ENCODE assay signal across 12 mouse cellular contexts in the genomic region with DNA sequence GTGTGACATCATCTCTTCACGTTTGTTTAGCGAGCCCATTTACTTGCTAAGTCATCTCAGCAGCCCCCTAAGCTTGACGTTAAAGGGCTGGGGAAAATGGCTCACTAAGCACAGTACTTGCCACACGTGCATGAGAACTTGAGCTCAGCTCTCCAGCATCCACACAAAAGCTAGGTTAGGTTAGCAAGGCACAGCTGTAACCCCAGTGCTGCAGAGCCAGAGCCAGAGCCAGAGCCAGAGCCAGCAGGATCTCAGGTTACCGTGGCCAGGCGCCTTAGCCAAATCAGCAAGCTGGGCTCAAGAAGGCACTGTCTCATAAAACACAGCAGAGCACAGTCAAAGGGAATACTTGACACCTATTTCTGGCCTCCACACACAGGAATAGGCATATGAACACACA. TPM values are rescaled to one million over a fixed set of nuclear protein-coding genes. Genes with fewer than 3 reads are reported as not detected.
DNase-seq lines count a peak whose midpoint lies in the region; ATAC-seq lines count a peak whose summit lies in the region.
"Had no signal": no experiment of that assay in that cellular context is flagged by ENCODE, and none has a peak within 500 bp of the region (broad histone marks: within the 10 kb centered on the region; RNA-seq: fewer than 3 reads in every experiment).

No protein-coding gene starts in this region.

- no peak overlapping the region for H3K27ac ChIP-seq in kidney, embryonic 16.5 days (ENCODE audit: low read length)
- H3K27ac ChIP-seq in embryonic facial prominence, embryonic 14.5 days (replicated peaks; ENCODE audit: low read depth, low read length), result peak overlapping the region; percentile 55
- peak overlapping the region; percentile 58 for H3K27ac ChIP-seq in heart, embryonic 13.5 days (replicated peaks)
- peak overlapping the region; percentile 73 for H3K27ac ChIP-seq in limb, embryonic 15.5 days
- H3K27ac ChIP-seq in liver, embryonic 11.5 days (ENCODE audit: low read depth, low read length), result no peak overlapping the region

- 0 out of 2 replicates have a peak, but pooled peaks have one; percentile 35 for ATAC-seq in kidney, embryonic 16.5 days (ENCODE audit: low FRiP score, low TSS enrichment)
- peak; percentile 81 for ATAC-seq in embryonic facial prominence, embryonic 14.5 days (ENCODE audit: low read depth)
- ATAC-seq in heart, embryonic 13.5 days (ENCODE audit: extremely low read depth, insufficient number of reproducible peaks, low FRiP score, low TSS enrichment), result no peak
- ATAC-seq in limb, embryonic 15.5 days (ENCODE audit: insufficient number of reproducible peaks, low FRiP score, low TSS enrichment, low read depth), result peak; percentile 72
- ATAC-seq in liver, embryonic 11.5 days (replicated peaks; ENCODE audit: low FRiP score), result no peak
- ATAC-seq: midbrain, embryonic 16.5 days had no signal

- H3K4me3 ChIP-seq in kidney, embryonic 16.5 days (ENCODE audit: low read length), result no peak overlapping the region
- H3K4me3 ChIP-seq in embryonic facial prominence, embryonic 14.5 days (ENCODE audit: low read depth, low read length), result no peak overlapping the region
- H3K4me3 ChIP-seq in heart, embryonic 13.5 days, result no peak overlapping the region
- no peak overlapping the region for H3K4me3 ChIP-seq in limb, embryonic 15.5 days
- H3K4me3 ChIP-seq in liver, embryonic 11.5 days (ENCODE audit: low read depth, low read length), result no peak overlapping the region

- H3K4me1 ChIP-seq in kidney, embryonic 16.5 days (ENCODE audit: insufficient read depth, low read length), result peaks cover 26% of the 10 kb centered on the region
- peaks cover 10% of the 10 kb centered on the region; the same call in 1 of the 2 replicates for H3K4me1 ChIP-seq in embryonic facial prominence, embryonic 14.5 days (ENCODE audit: control insufficient read depth, insufficient read depth, low read length)
- peaks cover 78% of the 10 kb centered on the region for H3K4me1 ChIP-seq in heart, embryonic 13.5 days
- peaks cover 24% of the 10 kb centered on the region for H3K4me1 ChIP-seq in limb, embryonic 15.5 days
- peaks cover 33% of the 10 kb centered on the region for H3K4me1 ChIP-seq in liver, embryonic 11.5 days (replicated peaks; ENCODE audit: control insufficient read depth, insufficient read depth, low read length)

- WGBS in kidney, embryonic 16.5 days, result 38% methylated on average over 6 of the region's 6 CpGs
- WGBS in embryonic facial prominence, embryonic 14.5 days, result 46% methylated on average over 6 of the region's 6 CpGs
- WGBS in heart, embryonic 13.5 days, result 63% methylated on average over 6 of the region's 6 CpGs
- WGBS in limb, embryonic 15.5 days, result 27% methylated on average over 6 of the region's 6 CpGs
- WGBS in liver, embryonic 11.5 days, result 82% methylated on average over 6 of the region's 6 CpGs

- DNase-seq in kidney, adult 9 months, result no peak
- peak; percentile 80 for DNase-seq in embryonic facial prominence, embryonic 14.5 days (ENCODE audit: low spot score)
- DNase-seq in ovary, postnatal 10 days (ENCODE audit: low spot score), result no peak
- no peak for DNase-seq in liver, embryonic 11.5 days (ENCODE audit: low spot score)
- no peak for DNase-seq in layer of hippocampus, postnatal 14 days (ENCODE audit: low spot score in 2 of 2)
- DNase-seq: thymus, postnatal 25 days had no signal

- H3K36me3 ChIP-seq in kidney, embryonic 16.5 days (ENCODE audit: insufficient read depth, low read length), result peaks cover 17% of the 10 kb centered on the region
- peaks cover 47% of the 10 kb centered on the region for H3K36me3 ChIP-seq in embryonic facial prominence, embryonic 14.5 days (ENCODE audit: control insufficient read depth, insufficient read depth, low read length)
- H3K36me3 ChIP-seq in heart, embryonic 13.5 days, result peaks cover 35% of the 10 kb centered on the region
- peaks cover 21% of the 10 kb centered on the region for H3K36me3 ChIP-seq in limb, embryonic 15.5 days
- no peaks in the 10 kb centered on the region; the same call in 1 of the 2 replicates for H3K36me3 ChIP-seq in liver, embryonic 11.5 days (ENCODE audit: control insufficient read depth, insufficient read depth, low read length)

- H3K9me3 ChIP-seq in kidney, embryonic 16.5 days (ENCODE audit: low read length), result no peaks in the 10 kb centered on the region
- no peaks in the 10 kb centered on the region for H3K9me3 ChIP-seq in embryonic facial prominence, embryonic 14.5 days (ENCODE audit: control insufficient read depth, low read length)
- H3K9me3 ChIP-seq in heart, embryonic 13.5 days, result no peaks in the 10 kb centered on the region
- H3K9me3 ChIP-seq in limb, embryonic 15.5 days, result no peaks in the 10 kb centered on the region
- H3K9me3 ChIP-seq in liver, embryonic 11.5 days (ENCODE audit: control insufficient read depth, low read length), result no peaks in the 10 kb centered on the region

- no peak overlapping the region for H3K9ac ChIP-seq in kidney, embryonic 16.5 days (replicated peaks; ENCODE audit: low read length)
- no peak overlapping the region for H3K9ac ChIP-seq in embryonic facial prominence, embryonic 14.5 days (ENCODE audit: low read depth, low read length)
- H3K9ac ChIP-seq in heart, embryonic 13.5 days, result 0 out of 2 replicates have a peak overlapping the region, but pooled peaks have one; percentile 42
- no peak overlapping the region for H3K9ac ChIP-seq in limb, embryonic 15.5 days
- no peak overlapping the region for H3K9ac ChIP-seq in liver, embryonic 11.5 days (ENCODE audit: low read depth, low read length)

- H3K4me2 ChIP-seq in kidney, embryonic 16.5 days (replicated peaks; ENCODE audit: low read depth, low read length), result no peak overlapping the region
- H3K4me2 ChIP-seq in embryonic facial prominence, embryonic 14.5 days (ENCODE audit: low read depth, low read length), result no peak overlapping the region
- no peak overlapping the region for H3K4me2 ChIP-seq in heart, embryonic 13.5 days
- no peak overlapping the region for H3K4me2 ChIP-seq in limb, embryonic 15.5 days
- no peak overlapping the region for H3K4me2 ChIP-seq in liver, embryonic 11.5 days

- no peaks in the 10 kb centered on the region for H3K27me3 ChIP-seq in kidney, embryonic 16.5 days (ENCODE audit: insufficient read depth, low read length)
- H3K27me3 ChIP-seq in embryonic facial prominence, embryonic 14.5 days (replicated peaks; ENCODE audit: control insufficient read depth, insufficient read depth, low read length), result no peaks in the 10 kb centered on the region
- no peaks in the 10 kb centered on the region for H3K27me3 ChIP-seq in heart, embryonic 13.5 days (replicated peaks)
- no peaks in the 10 kb centered on the region for H3K27me3 ChIP-seq in limb, embryonic 15.5 days
- H3K27me3 ChIP-seq in liver, embryonic 11.5 days (replicated peaks; ENCODE audit: control insufficient read depth, insufficient read depth, low read length), result no peaks in the 10 kb centered on the region

RNA-seq across cellular contexts. Expression of a gene that starts 31.0 kb away (rescaled TPM):
- polyA plus RNA-seq in kidney, embryonic 16.5 days (2015; fragmentation: Nextera tagmentation; extraction: Ambion mirVana), result 46.8 and 50.9 TPM in 2 replicates
- 42.2 and 43.7 TPM in 2 replicates for polyA plus RNA-seq in embryonic facial prominence, embryonic 14.5 days (2014; fragmentation: Nextera tagmentation; extraction: Ambion mirVana)
- polyA plus RNA-seq in heart, embryonic 13.5 days (2015; fragmentation: Nextera tagmentation; extraction: Ambion mirVana), result 29.9 and 32.3 TPM in 2 replicates
- polyA plus RNA-seq in limb, embryonic 15.5 days (2015; fragmentation: Nextera tagmentation; extraction: Ambion mirVana), result 39.6 and 45.4 TPM in 2 replicates
- polyA plus RNA-seq in liver, embryonic 11.5 days (2014; fragmentation: Nextera tagmentation; extraction: Ambion mirVana), result 35.0 and 37.4 TPM in 2 replicates
- 100 to 1,000 TPM; 107 to 110 TPM for total RNA-seq in layer of hippocampus, postnatal 14 days (2021)

RNA-seq across cellular contexts. Expression of a gene that starts 59.2 kb away (rescaled TPM):
- 1.3 TPM in 2 replicates for polyA plus RNA-seq in kidney, embryonic 16.5 days (2015; fragmentation: Nextera tagmentation; extraction: Ambion mirVana)
- polyA plus RNA-seq in embryonic facial prominence, embryonic 14.5 days (2014; fragmentation: Nextera tagmentation; extraction: Ambion mirVana), result 1.2 and 2.5 TPM in 2 replicates
- 3.6 and 3.9 TPM in 2 replicates for polyA plus RNA-seq in heart, embryonic 13.5 days (2015; fragmentation: Nextera tagmentation; extraction: Ambion mirVana)
- polyA plus RNA-seq in limb, embryonic 15.5 days (2015; fragmentation: Nextera tagmentation; extraction: Ambion mirVana), result 1.0 and 1.5 TPM in 2 replicates
- not detected in 2 replicates for polyA plus RNA-seq in liver, embryonic 11.5 days (2014; fragmentation: Nextera tagmentation; extraction: Ambion mirVana)
- not detected for total RNA-seq in layer of hippocampus, postnatal 14 days (2021)
- total RNA-seq: left cerebral cortex, postnatal 25 days had no signal
- polyA plus RNA-seq: brain, embryonic 14.5 days had no signal

Comparison
In these comparisons a context has a peak if more than half of its experiments do, and no peak if none do; other contexts are left out.
1. ATAC-seq: peak in kidney, embryonic 16.5 days (single experiment), embryonic facial prominence, embryonic 14.5 days (single experiment) and limb, embryonic 15.5 days (single experiment); none in heart, embryonic 13.5 days (single experiment) and liver, embryonic 11.5 days (single experiment).
2. H3K27ac ChIP-seq: peak in embryonic facial prominence, embryonic 14.5 days (single experiment), heart, embryonic 13.5 days (single experiment) and limb, embryonic 15.5 days (single experiment); none in kidney, embryonic 16.5 days (single experiment) and liver, embryonic 11.5 days (single experiment).